Mouse (Mus musculus): ENCODE results near the gene Wdr45.

Gene Wdr45

DNA sequence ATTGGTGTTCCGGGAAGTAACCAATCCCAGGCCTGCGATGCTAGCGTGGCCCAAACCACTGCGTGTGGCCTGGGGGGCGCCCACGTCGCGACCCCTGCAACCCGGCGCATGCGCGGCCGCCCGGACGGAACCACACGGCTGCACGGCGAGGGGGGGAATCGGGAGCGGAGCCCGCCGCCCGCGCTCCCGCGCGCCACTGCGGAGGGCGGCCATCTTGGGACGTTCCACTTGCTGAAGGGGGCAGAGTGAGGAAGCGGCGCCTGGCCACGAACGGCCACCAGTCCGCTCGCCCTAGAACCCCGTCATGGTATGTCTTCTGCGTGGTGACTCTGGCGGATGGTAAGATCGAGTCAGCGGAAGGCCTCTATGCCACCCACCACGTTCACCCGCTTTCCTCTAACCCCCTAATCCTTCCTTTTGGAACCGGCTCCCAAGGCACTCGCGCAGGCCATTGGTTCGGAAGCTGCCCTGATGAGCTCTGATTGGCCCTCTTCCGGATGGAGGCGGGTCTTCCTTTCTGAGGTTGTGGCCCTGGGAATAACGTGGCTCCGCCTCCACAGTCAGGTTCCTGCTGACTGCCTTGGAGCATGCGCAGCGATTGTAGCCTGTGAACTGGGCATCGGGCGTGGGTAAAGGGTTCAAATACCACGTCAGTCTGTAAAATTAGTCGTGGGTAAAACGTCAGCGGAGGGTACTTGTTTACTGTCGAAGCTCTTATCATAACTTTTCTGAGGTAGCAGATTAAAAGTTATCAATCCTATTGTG is at the start of gene Wdr45:
Wdr45 (plus strand) TSS at position 199 of the 765 bp plus-strand sequence.
- DNase-seq (ENCODE audit: low read depth), result peak; percentile 96

DNA sequence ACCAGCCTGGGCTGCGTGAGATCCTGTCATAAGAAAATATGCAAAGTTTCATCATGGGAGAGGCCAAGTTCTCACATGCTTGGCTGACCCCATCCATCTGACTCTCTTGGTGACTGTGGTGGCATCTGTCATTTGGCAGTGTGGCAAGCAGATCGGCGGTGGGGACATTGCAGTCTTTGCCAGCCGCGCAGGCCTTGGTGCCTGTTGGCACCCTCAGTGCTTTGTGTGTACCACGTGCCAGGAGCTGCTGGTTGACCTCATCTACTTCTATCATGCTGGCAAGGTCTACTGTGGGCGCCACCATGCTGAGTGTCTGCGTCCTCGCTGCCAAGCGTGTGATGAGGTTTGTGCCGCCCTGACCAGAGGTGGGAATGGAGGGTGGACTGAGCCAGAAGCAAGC is 49.3 kb upstream of the Wdr45 start:
- no peak for DNase-seq (ENCODE audit: low read depth)

DNA sequence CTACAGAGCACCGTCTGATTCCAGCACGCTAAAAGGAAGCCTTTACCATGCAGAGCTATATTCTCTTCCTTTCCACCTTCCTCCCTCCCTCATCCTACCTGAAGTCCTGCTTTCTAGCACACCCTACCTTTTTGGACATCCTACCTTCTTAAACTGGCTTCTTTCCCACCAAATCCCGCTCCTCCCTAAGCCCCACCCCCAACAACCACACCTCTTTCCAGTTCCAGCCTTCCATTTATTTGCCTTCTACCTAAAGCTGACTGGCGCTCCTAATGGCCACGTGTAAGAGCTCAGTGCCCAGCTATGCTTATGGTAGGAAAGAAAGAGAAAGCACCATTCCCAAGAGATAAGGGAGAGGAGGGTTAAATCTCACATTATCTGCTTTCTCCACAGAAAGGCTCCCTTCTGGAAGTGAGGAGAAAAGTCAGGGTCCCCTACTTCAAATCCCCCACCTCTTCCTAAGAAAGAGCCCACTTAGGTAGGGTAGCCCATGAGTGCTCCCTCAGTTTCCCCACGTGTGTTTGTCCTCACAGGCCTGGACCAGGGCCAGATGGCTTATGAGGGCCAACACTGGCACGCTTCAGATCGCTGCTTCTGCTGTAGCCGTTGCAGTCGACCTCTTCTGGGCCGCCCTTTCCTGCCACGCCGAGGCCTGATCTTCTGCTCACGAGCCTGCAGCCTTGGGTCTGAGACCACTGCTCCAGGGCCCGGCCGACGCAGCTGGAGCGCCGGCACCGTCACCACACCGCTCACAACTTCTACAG is 48.2 kb upstream of the Wdr45 start:
- DNase-seq (ENCODE audit: low read depth), result no peak

DNA sequence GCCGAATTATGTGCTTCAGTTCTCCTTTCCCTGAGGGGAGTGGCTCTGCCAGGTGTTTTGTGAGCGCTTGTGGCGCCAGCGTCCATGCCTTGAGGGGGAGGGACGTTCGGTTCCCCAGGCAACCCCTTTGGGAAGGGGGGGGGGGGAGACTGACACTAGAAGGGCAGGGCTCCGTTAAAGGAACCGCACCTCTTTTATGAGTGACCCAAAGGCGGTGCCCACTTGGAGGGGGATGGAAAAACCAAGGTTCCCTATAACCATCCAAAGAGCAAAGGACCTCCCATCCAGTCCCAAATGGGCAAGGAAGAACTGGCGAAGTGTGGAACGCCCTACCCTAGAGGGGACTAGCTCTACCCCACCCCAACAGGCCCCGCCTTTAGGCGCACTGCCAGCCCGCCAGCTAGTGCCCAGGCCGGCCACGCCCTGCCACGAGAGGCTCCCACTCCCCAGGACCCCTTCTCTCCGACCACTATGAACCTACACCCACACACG is 43.7 kb upstream of the Wdr45 start:
- peak; percentile 76 for DNase-seq (ENCODE audit: low read depth)

DNA sequence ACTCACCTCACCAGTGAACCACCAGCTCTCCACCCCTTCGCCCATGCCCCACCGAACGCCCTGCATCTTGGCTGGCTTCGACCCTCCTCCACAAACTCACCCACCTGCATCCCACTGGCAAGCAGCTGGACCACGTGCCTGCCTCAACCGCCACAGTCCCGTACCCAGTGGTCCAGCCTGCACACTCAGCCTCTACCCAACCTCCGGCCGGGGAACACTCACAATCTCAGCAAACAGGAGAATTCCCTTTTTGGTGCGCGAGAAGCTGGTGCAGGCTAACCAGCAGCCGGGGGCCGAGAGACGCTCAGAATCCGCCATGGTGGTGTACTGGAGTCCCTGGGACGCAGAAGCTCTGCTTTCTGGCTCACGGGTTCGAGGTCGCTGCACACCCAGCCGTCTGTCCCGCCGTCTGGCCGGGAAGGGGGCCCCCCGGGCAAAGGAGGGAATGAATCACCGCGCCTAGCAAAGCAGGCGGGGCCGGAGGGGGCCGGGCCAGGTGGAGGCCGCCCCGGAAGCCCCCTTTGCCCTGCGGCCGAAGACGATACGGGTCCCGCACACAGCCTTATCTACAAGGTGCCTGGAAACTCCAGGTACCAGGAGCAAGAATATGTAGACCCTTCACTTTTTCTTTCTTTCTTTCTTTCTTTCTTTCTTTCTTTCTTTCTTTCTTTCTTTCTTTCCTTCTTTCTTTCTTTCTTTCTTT is 43.1 kb upstream of the Wdr45 start, which contains the start of gene Plp2:
Plp2 (minus strand) TSS at position 470 of the 703 bp plus-strand sequence.
- DNase-seq (ENCODE audit: low read depth), result peak; percentile 72

DNA sequence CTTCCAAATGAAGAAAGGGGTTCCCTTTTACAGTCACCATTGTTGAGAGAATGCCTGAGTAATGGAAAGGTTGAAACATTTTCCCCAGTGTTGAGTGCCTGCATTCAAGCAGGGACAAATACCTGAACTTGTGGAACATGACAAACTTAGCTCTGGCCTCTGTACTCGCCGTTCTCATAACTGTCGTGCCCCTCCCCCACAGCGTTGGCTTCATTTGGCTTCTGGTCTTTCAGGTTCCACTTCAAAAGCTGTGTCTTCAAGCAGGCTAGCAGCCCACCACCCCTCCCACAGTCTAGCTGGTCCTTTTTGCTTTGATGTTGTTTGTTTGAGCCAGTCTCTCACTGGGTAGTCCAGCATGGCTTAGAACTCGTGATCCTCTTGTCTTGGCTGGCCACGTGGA is 41.4 kb upstream of the Wdr45 start:
- DNase-seq (ENCODE audit: low read depth), result no peak

DNA sequence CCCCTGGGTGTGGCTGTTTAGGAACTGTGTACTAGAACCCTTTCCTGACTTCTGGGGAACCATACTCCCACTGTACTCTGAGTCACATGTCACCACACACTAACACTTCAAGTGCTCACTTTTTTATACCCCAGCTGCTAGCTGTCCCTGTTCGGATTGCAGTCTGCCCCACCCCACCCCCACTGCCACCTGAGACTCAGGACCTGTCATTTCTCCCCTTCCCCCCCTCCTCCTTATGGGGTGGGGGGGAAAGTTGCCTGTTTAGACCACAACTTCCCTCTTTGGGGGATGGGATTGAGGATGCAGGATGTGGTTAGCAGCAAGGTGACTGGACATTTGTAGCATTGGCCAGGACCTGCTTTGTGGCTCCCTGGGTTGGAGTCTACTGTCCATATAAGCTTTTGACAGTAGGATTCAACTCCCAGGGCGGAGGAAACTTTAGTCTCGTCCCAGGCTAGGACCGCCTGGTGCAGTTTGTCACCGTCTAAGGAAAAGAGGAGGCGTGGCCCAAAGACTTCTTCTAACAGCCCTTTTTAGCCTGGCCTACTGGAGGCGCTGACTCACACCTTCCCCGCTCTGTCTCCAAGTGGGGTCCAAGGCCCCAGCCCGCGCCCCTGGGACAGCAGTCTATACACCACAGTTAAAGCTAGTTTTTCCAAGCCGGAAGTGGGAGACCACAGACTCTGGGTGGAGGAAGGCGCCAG is 40.4 kb upstream of the Wdr45 start:
- peak; percentile 67 for DNase-seq (ENCODE audit: low read depth)

DNA sequence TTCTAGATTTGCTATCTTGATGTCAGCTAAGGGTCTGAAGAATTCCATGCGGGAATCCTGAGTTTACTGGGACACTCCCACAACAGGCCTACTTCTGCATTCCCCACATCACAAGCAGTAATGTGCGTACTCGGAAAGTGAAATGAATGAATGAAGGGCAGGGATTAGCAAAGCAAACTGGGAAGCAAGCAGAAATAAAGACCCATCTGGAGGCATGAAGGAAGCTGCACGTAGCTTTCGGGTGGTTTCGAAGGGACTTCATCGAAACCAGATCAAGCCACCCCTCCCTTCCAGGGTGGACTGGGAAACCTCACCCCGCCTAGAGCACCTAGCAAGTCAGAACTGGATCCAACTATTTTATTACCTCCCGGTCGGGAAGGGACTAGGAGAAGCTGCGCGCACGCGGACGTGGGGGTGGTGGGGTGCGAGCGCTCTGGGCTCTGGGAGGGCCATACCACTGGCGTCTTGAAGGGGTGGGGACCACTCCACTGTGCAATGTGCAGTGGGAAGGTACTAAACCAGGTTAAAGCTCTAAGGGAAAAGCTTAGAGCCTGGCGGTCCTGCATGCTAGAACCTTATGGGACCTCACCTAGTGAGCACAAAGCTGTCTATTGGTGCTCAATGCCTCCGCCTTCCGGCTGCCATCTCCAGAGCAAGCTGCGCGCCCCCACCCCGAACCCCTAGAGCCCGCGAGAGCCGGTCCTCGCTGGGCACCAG is 39.7 kb upstream of the Wdr45 start:
- no peak for DNase-seq (ENCODE audit: low read depth)

DNA sequence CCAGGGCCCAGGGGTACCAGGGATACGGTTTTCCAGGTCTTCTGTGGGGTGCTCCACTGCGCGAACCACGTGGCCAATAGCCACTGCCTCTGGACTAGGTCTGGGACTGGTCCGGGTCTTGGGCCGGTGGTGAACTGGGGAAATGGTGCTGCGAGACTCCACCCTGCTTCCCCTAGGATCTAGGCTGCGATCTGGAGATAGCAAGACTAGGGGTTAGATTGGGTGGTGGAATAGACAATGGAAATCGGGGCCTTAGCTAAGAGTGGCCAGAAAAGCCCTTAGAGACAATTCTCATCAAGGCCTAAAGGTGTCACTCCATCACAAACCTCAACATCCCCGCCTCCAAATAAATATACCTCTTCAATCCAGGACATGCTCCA is 39.1 kb upstream of the Wdr45 start:
- DNase-seq (ENCODE audit: low read depth), result no peak

DNA sequence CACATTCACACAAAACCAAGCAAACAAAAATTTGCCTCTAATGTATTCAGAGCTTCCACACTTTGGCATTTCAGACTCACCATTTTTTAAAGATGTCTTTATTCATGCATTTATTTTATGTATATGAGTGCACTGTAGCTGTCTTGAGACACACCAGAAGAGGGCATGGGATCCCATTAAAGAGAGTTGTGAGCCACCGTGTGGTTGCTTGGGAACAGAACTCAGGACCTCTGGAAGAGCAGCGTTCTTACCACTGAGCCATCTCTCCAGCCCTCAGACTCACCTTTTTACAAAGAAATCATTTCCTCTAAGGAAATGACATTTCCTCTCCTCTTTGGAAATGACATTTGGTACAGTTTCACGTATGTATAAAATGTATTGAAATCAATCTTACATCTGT is 35.1 kb upstream of the Wdr45 start:
- peak; percentile 22 for DNase-seq (ENCODE audit: low read depth)

DNA sequence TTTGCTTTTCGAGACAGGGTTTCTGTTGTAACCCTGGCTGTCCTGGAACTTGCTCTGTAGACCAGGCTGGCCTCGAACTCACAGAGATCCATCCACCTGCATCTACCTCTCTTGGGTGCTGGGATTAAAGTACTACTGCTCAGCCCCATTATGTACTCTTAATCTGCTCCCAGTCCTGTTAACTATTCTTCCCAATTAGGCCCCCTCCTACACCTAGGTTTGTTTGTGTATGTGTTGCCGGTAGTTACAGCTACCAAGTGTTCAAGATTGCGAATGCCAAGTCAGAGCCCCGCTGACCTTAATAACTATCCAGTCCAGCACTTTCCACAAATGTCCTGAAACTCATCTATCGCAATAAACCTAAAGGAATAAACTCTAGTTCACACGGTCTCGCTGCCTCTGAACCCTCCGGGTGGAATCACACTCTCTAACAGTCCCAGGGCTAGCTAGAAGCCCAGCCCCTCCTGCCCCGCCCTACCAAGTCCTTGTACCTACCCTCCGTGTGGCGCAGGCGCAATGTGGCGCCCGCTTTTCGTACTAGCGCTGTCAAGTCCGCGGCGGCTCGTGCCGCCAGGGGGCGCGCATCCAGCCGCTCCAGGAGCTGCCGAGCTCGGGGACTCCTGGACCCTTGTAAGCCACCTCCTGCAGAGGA is 34.6 kb upstream of the Wdr45 start:
- peak; percentile 95 for DNase-seq (ENCODE audit: low read depth)

DNA sequence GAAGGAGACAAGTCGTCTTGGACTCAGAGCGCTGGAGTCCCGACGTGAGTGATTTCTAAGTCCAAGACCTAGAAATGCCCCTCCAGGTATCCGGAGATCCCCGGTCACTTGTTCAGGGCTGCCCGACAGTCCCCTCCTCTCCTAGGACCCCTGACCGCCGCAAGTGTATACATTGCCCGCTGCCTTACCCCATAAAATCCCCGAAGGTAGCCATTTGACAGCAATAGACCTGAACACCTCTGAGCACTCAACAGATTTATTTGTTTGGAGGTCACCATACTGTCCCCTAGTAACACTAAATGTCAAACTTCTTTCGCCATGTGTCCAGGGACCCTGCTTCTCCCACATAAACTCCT is 34.1 kb upstream of the Wdr45 start:
- no peak for DNase-seq (ENCODE audit: low read depth)

DNA sequence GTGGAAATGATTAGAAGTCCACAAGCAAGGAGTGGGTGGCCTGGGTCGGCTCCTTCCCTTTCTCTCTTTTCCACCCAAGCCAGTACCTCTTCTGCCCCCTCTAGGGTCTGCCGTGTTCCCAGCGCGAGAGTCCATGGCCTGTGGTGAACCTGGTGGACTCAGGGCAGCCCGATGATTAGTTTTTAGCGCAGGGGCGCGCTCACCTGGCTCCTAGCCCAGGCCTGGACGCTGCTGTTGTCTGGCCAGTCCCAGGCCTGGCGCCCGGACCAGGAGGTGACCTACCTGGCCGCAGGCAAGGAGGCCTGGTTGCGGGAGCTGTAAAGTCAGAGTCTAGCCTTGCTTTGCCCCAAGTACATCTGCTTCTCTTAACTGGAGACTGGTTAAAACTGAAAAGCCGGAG is 33.3 kb upstream of the Wdr45 start, which contains the start of gene Magix:
Magix (minus strand) TSS at position 388 of the 400 bp plus-strand sequence.
- DNase-seq (ENCODE audit: low read depth), result no peak

DNA sequence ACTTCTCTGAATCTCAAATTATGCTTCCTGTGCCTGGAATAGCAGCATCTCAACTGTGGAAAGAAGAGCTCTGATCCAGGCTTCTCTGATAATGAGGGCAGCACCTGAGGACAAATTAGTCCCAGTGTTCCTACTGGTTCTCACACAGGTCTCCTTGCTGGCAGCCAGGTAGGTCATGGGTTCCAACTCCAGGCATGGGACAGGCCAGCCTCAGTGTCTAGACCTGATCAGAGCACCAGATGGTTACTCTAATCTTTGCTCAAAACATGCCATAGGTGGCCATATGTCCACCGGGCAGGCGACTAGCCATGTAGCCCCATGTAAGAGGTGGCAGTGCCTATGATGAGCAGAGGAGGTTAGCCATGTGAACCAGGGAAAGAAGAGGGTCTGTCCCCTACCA is 25.8 kb upstream of the Wdr45 start:
- no peak for DNase-seq (ENCODE audit: low read depth)

DNA sequence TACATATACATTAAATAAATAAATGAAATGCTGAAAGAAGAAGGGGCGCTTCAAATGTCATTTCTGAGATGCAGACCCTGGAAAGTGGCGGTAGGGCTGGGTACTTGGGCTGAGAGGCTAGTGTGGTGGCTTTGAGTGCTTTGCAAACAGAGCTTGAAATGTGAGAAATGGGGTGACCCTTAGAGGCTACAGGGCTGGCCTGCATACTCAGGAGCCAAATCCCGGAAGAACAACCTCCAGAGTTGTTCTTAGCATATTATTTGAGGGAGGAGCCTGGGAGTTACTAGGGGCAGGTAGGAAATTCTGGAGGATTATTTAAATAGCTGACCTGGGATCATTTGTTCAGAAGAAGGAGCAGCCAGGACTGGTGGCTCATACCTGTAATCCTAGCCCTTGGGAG is 23.6 kb upstream of the Wdr45 start:
- DNase-seq (ENCODE audit: low read depth), result no peak

DNA sequence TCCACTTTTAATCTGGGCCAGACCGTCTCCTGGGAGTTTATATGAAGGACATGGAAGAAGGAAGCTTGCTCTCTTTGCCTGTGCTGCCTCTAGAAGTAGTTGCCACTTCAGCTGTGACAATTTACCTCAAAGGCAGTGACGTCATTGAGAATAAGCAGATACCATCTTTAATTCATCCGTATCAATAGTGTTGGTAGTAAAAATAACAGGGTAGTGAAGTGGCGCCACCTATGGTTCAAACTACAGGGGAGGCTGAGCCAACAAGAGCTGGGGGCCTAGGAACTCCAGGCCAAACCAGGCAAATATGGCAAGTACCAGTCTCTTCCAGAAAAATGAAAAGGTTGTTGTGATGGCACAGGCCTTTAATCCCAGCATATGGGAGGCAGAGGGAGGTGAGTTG is 21.3 kb upstream of the Wdr45 start:
- peak; percentile 62 for DNase-seq (ENCODE audit: low read depth)

DNA sequence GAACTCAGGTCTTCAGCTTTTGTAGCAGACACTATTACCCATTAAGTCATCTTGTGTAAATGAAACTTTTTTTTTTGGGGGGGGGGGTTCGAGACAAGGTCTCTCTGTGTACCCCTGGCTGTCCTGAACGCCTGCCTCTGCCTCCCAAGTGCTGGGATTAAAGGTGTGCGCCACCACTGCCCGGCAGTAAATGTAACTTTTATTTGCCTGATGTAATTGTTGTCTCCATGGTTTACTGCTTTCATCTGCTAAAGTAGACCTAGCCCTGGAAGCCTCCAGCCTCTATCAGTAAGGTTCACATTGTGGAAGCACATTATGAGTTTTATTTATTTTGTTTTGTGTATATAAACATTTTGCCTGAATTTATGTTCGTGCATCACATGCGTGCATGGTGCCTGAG is 17.6 kb upstream of the Wdr45 start:
- DNase-seq (ENCODE audit: low read depth), result no peak

DNA sequence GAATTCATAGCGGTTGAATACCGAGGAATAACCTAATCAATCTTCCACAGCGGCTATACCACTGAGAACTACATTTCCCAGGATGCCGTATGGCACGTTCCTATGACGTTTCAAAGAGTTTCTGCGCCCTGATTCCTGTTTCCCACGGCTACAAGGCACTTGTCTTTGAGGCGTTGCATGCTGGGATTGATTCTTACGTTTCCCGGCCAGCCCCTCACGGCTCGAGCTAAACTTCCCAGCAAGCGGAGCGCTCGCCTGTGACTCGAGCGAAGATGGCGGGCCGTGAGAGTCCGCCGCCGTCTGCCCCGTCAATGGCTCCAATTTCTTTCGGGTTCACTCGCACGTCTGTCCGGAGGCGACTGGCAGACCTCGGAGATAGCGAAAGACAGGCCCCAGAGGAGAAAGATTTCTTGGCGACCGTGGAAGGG is 17.2 kb upstream of the Wdr45 start, which contains the start of gene Gpkow:
Gpkow (plus strand) TSS at position 178 of the 428 bp plus-strand sequence.
- peak; percentile 91 for DNase-seq (ENCODE audit: low read depth)

DNA sequence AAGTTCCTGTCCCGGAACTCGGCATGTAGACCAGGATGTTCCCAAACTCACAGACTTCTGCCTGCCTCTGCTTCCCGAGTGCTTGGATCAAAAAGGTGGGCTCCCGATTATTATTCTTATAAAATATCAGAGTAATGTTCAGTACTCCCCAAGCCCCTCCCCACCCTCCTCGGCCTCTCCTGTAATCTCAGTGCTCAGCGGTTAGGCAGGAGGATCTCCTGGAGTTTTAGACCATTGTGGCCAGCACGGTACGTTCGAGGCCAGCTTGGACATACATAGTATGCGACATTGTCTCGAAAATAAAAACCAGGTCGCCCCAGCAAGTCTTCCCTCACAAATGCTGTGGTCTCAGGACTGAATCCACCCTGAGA is 384 bp upstream of the Wdr45 start:
- peak; percentile 6 for DNase-seq (ENCODE audit: low read depth)

DNA sequence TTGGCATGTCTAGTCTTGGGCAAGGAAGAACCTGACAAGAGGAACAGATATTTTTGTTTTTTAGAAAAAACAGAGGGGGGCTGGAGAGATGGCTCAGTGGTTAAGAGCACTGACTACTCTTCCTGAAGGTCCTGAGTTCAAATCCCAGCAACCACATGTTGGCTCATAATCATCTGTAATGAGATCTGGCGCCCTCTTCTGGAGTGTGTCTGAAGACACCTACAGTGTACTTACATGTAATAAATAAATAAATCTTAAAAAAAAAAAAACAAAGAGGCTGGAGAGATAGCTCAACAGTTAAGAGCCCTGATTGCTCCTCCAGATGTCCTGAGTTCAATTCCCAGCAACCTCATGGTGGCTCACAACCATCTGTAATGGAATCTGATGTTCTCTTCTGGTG is 1.9 kb downstream of the Wdr45 start:
- peak; percentile 43 for DNase-seq (ENCODE audit: low read depth)
